ENCODE assay signal across 7 mouse cellular contexts in genomic region chr14:53637664-53638063, GRCm38 (mm10).
A peak's percentile ranks its signal among the peaks of the same experiment; 100 is the strongest.
DNase-seq lines count a peak whose midpoint lies in the region; TF ChIP-seq lines count a peak whose summit lies in the region.
"Not testable (repeated sequence)": the region's sequence is repeated elsewhere in the genome, so short reads cannot be mapped to it uniquely, and the experiment has no call there.

No protein-coding gene starts in this region.

- H3K9me3 ChIP-seq in ES-E14 (ENCODE audit: control insufficient read depth, insufficient read depth, low read depth, low read length): not testable (repeated sequence)

- in situ Hi-C loops in ES-E14 (cut with MboI; ENCODE audit: low sequenced_read_pairs in 2 of 2, unreplicated experiment in 2 of 2): not testable (repeated sequence)

- H3K4me3 ChIP-seq in ES-E14 (ENCODE audit: insufficient read depth in 1 of 2, low read depth in 1 of 2, low read length in 2 of 2, poor library complexity in 1 of 2, severe bottlenecking in 1 of 2); embryonic fibroblast, embryonic 13.5 days (ENCODE audit: insufficient read depth, low read length); small intestine, adult 2 months (ENCODE audit: low read depth, low read length): not testable (repeated sequence)

- 87% methylated on average over 1 of the region's 1 CpGs for WGBS in small intestine, adult 2 months

- H3K9ac ChIP-seq in ES-E14 (ENCODE audit: insufficient read depth, low read depth, low read length, poor library complexity, severe bottlenecking): not testable (repeated sequence)

- not testable (repeated sequence) for H3K27ac ChIP-seq in ES-E14 (ENCODE audit: insufficient read depth, low read depth, low read length, poor library complexity, severe bottlenecking); embryonic fibroblast, embryonic 13.5 days (ENCODE audit: insufficient read depth, low read length); small intestine, adult 2 months (ENCODE audit: insufficient read depth, low read depth, low read length)

- H3K36me3 ChIP-seq in ES-E14 (ENCODE audit: control insufficient read depth, insufficient read depth, low read length, poor library complexity, severe bottlenecking); small intestine, adult 2 months (ENCODE audit: control insufficient read depth, insufficient read depth, low read length): not testable (repeated sequence)

- DNase-seq in ES-E14 (ENCODE audit: low read depth, low spot score): peak; percentile 38
- DNase-seq in c-Kit-positive CD71-negative TER-119-negative erythroid progenitor cells, embryonic 14.5 days (ENCODE audit: low read depth): peak; percentile 58
- peak; percentile 57 for DNase-seq in induced T-regulatory cell, adult 2 months (ENCODE audit: low read depth)
- peak; percentile 9 to 12 for DNase-seq in left cerebral cortex, postnatal 14 days (ENCODE audit: low spot score in 2 of 2)
- DNase-seq in mesoderm, embryonic 11.5 days (ENCODE audit: low read depth, low spot score): peak; percentile 14

- not testable (repeated sequence) for H3K27me3 ChIP-seq in small intestine, adult 2 months (ENCODE audit: control insufficient read depth, insufficient read depth, low read length)

- TF ChIP-seq POLR2A in embryonic fibroblast, embryonic 13.5 days (IDR thresholded peaks at IDR 0.05; ENCODE audit: low read depth, low read length); small intestine, adult 2 months (IDR thresholded peaks at IDR 0.05; ENCODE audit: low read depth, low read length): not testable (repeated sequence)

- not testable (repeated sequence) for H3K4me1 ChIP-seq in ES-E14 (ENCODE audit: control insufficient read depth in 2 of 2, insufficient read depth in 2 of 2, low read length in 2 of 2, poor library complexity in 1 of 2); embryonic fibroblast, embryonic 13.5 days (ENCODE audit: control insufficient read depth, insufficient read depth, low read length); small intestine, adult 2 months (ENCODE audit: control insufficient read depth, insufficient read depth, insufficient read length, low read length)

- intact Hi-C loops in left cerebral cortex, postnatal 14 days (cut with DNase I): not testable (repeated sequence)

- TF ChIP-seq CTCF in embryonic fibroblast, embryonic 13.5 days (IDR thresholded peaks at IDR 0.05; ENCODE audit: borderline replicate concordance, insufficient read depth, low read length): 0 out of 2 replicates have a peak, but pooled peaks have one; percentile 23
- peak; percentile 49; the same call in 1 of the 2 replicates for TF ChIP-seq CTCF in small intestine, adult 2 months (IDR thresholded peaks at IDR 0.05; ENCODE audit: extremely low read depth, insufficient read length, insufficient replicate concordance, low read depth, low read length)

TF ChIP-seq in ES-E14, 5 proteins besides CTCF, POLR2A, EP300 and RAD21:
- 0 out of 2 replicates have a peak, but pooled peaks have one; percentile 20 for TF ChIP-seq MAFK (IDR thresholded peaks at IDR 0.05; ENCODE audit: insufficient read depth, low read depth, low read length)
TF ChIP-seq in ES-E14: peak in this region for 1; not testable (repeated sequence) for 4.
